Mouse (Mus musculus) small intestine, adult 2 months (tissue): ENCODE measurements around the gene Gm37240. TPM values are rescaled to one million over a fixed set of nuclear protein-coding genes. Genes with fewer than 3 reads are reported as not detected.

Experiments
- H3K27ac ChIP-seq: fragments of 200-500 bp; 2 replicates; pipeline ENCODE4 v1.5.1; 2012; ENCODE audit warnings: low read depth, low read length, control low read depth, inconsistent platforms; ENCODE audit not compliant: insufficient read depth
- H3K27me3 ChIP-seq: fragments of 200-500 bp; 2 replicates; pipeline ENCODE4 v1.6.1; 2012; ENCODE audit warnings: mild to moderate bottlenecking, moderate library complexity, low read length, inconsistent platforms; ENCODE audit not compliant: control insufficient read depth, insufficient read depth
- H3K36me3 ChIP-seq: fragments of 200-500 bp; 2 replicates; pipeline ENCODE4 v1.6.1; 2012; ENCODE audit warnings: mild to moderate bottlenecking, low read length, control low read depth, inconsistent platforms; ENCODE audit not compliant: control insufficient read depth, insufficient read depth
- H3K4me1 ChIP-seq: fragments of 200-500 bp; 2 replicates; pipeline ENCODE4 v1.6.1; 2012; ENCODE audit warnings: low read length, inconsistent platforms, mixed read lengths; ENCODE audit not compliant: control insufficient read depth, insufficient read depth, insufficient read length
- H3K4me3 ChIP-seq: fragments of 200-500 bp; 2 replicates; pipeline ENCODE4 v1.5.1; 2012; ENCODE audit warnings: low read depth, mild to moderate bottlenecking, control low read depth, inconsistent platforms, low read length, moderate library complexity
- CTCF ChIP-seq: fragments of 200-500 bp; IDR thresholded peaks from 2 replicates; pipeline ENCODE4 v1.5.1; 2012; ENCODE audit warnings: low read depth, mild to moderate bottlenecking, control low read depth, inconsistent platforms, low read length, moderate library complexity, mixed read lengths; ENCODE audit not compliant: insufficient replicate concordance, insufficient read length; ENCODE audit errors: extremely low read depth
- POLR2A ChIP-seq: fragments of 200-500 bp; IDR thresholded peaks from 2 replicates; pipeline ENCODE4 v1.6.1; 2012; ENCODE audit warnings: low read depth, mild to moderate bottlenecking, control low read depth, inconsistent platforms, low read length, moderate library complexity
- WGBS: fragments of 180-500 bp; shearing (Covaris S2); methylation state at CpG from one replicate; pipeline ENCODE4 v1.1.7; 2018; 5-methylcytosine and 5-hydroxymethylcytosine counted together
- polyA plus RNA-seq: library from polyadenylated mRNA; depleted of rRNA; stranded (reverse); fragments of >200 nt; gene quantifications from 2 replicates; pipeline ENCODE4 v1.2.3, GENCODE M21; 2012

The Gm37240 gene
- polyA plus RNA-seq, 1 experiment = 58.2 TPM

DNA sequence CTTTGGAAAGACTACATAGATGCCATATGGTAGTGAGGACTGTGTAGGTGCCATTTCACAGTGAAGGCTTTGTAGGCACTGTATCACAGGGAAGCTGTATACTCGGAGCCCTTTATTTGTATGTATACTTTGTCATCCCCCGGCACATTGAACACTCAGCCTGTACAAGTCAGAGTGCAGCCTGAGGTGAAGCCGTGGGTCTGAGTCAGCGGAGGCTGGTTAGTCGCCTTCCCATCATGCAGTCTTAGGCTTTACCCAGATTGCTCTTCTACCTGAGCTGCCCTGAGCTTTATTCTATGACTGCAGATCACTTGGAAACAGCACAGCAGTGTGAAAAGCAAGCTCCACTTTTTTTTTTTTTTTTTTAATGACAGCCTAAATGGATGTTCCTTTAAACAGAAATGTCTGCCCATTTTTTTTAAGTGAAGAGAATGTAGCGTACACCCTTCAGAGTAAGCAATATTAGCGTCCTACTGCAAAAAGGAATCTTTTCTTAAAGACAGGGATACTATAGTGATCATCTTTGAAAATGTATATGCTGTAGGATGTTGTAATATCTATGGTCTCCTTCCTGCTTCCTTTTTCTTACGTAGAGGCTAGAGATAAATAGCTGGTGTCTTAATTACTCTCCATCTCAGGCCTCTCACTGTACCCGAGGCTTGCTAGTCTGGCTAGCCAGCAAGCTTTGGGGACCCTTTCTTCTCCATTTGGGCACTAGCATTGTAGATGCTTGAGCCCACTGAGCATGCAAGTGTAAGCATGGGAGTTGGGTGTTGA lies 969.2 kb downstream of the Gm37240 start:
- Histone ChIP-seq H3K27ac (no peak overlapping the region), H3K27me3 (no peaks in the 10 kb centered on the region), H3K4me1 (no peaks in the 10 kb centered on the region), H3K36me3 (no peaks in the 10 kb centered on the region), H3K4me3 (no peak overlapping the region)
- WGBS = 79% methylated on average over 9 of the region's 9 CpGs
- TF ChIP-seq POLR2A = no peak
- TF ChIP-seq CTCF = no peak

DNA sequence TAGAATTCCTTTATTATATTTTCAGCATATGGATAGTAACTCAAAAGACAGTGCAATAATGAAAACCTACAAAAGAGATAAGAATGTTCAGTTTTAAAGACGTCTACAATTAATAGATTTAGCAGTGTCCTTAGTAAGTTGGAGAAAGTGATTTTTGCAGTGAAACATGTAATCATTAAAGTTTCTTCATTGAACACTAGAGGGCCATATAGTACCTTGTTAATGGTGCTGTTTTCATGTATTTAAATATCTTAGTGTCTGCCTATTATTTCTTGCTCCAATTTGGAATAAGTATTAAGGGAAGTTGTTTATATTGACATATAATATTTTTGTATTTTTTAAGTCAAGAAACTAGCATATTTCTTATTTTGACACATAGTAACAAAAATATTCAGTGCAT lies 973.0 kb downstream of the Gm37240 start:
- Histone ChIP-seq H3K27ac (no peak overlapping the region), H3K4me1 (no peaks in the 10 kb centered on the region), H3K27me3 (no peaks in the 10 kb centered on the region), H3K4me3 (no peak overlapping the region), H3K36me3 (no peaks in the 10 kb centered on the region)
- TF ChIP-seq CTCF = no peak
- no peak for TF ChIP-seq POLR2A
- 42% methylated on average over 1 of the region's 1 CpGs for WGBS

DNA sequence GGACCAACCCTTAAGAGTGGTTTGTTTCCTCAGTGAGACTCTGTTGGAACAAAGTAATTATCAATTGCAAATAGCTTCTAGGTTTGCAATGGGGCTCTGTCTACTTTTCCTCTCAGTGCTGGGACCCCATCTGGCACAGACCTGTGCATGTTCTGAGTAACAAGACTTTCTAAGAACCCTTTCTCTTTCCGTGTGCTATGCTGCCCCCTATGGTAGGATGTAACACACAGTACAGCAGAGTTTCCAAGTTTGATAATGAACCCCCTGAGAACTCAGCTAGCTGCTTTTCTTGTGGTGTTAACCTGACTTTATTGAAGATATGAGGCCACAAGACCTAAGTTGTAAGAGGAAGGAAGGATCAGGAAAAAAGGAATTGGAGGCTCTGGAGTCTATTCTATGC lies 980.8 kb downstream of the Gm37240 start:
- WGBS = 42% methylated on average over 1 of the region's 1 CpGs
- 0 out of 2 replicates have a peak, but pooled peaks cover 5% of the 10 kb centered on the region for H3K36me3 ChIP-seq
- TF ChIP-seq CTCF = no peak
- no peak for TF ChIP-seq POLR2A

DNA sequence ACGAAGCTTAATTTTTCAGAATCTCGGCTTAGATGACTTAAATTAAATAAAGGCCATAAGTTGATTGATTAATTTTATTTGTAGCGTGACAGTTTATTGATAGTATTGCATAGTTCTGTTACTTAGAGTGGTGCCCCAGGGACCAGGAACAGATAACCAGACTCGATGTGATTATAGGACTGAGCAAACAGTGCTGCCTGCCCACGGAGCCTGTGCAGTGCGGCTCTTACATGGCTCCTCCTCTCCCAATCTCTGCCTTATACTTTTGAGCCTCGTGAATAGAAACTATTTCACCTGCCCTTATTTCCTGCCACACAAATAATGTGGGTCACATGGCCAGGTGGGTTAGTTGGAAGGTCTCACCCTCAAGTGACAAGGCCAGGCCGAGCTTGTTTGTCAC lies 989.4 kb downstream of the Gm37240 start:
- no peak overlapping the region for H3K27ac ChIP-seq
- H3K27me3 ChIP-seq = no peaks in the 10 kb centered on the region; the same call in 1 of the 2 replicates
- 0 out of 2 replicates have a peak, but pooled peaks cover 3% of the 10 kb centered on the region for H3K4me1 ChIP-seq
- TF ChIP-seq POLR2A (no peak), CTCF (no peak)
- WGBS = 71% methylated on average over 8 of the region's 8 CpGs
- H3K36me3 ChIP-seq = no peaks in the 10 kb centered on the region
- H3K4me3 ChIP-seq = no peak overlapping the region

More for the DNA sequence above, 980.8 kb downstream of the Gm37240 start:
- H3K4me3 ChIP-seq = no peak overlapping the region
- H3K27ac ChIP-seq = no peak overlapping the region
- no peaks in the 10 kb centered on the region for H3K27me3 ChIP-seq
- H3K4me1 ChIP-seq = 0 out of 2 replicates have a peak, but pooled peaks cover 3% of the 10 kb centered on the region

DNA sequence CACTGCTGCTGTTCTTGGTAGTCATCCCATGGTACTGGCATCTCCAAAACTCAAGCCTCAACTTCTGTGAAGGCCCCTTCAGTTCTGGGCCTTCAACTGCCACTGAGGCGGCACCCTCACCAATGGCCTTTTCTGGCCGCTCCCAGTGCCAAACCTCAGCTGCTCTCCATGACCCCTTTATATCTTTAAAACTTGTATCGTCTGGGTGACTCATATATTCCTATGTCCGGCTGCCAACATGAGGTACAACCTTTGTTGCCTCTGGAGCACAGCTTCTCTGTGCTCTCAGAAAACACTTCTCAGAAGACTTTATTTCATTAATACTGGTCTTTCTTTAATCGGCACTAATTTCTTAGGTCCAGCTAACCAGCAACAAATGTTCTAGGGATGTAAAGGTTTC lies 996.3 kb downstream of the Gm37240 start:
- H3K27ac ChIP-seq = no peak overlapping the region
- H3K36me3 ChIP-seq = 0 out of 2 replicates have a peak, but pooled peaks cover 1% of the 10 kb centered on the region
- peaks cover 3% of the 10 kb centered on the region; the same call in 1 of the 2 replicates for H3K4me1 ChIP-seq
- WGBS = 89% methylated on average over 5 of the region's 5 CpGs
- TF ChIP-seq POLR2A = no peak
- TF ChIP-seq CTCF = no peak
- no peak overlapping the region for H3K4me3 ChIP-seq
- no peaks in the 10 kb centered on the region for H3K27me3 ChIP-seq

DNA sequence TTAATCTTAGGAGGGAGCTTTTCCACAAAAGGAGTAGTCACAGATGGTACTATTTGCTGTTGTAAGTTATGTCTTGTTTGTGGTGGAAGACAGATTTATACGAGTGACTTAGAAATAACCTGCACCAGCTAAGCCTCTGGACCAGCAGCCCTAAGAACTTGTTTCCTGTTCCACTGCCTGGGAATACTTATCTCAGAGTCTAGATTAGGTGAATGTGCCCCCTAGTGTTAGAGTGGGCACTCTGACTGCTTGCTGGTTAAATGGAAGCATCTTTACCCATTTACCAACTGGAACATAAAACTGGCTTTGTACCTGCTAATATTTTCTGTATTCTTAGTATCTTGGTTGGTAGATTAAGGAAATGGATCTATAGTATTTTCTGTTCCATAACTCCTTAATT lies 997.7 kb downstream of the Gm37240 start:
- WGBS = 33% methylated on average over 1 of the region's 1 CpGs
- 0 out of 2 replicates have a peak, but pooled peaks cover 1% of the 10 kb centered on the region for H3K36me3 ChIP-seq
- no peaks in the 10 kb centered on the region for H3K27me3 ChIP-seq
- no peak for TF ChIP-seq POLR2A
- TF ChIP-seq CTCF = no peak
- H3K4me1 ChIP-seq = peaks cover 3% of the 10 kb centered on the region; the same call in 1 of the 2 replicates
- H3K4me3 ChIP-seq = no peak overlapping the region
- H3K27ac ChIP-seq = no peak overlapping the region

DNA sequence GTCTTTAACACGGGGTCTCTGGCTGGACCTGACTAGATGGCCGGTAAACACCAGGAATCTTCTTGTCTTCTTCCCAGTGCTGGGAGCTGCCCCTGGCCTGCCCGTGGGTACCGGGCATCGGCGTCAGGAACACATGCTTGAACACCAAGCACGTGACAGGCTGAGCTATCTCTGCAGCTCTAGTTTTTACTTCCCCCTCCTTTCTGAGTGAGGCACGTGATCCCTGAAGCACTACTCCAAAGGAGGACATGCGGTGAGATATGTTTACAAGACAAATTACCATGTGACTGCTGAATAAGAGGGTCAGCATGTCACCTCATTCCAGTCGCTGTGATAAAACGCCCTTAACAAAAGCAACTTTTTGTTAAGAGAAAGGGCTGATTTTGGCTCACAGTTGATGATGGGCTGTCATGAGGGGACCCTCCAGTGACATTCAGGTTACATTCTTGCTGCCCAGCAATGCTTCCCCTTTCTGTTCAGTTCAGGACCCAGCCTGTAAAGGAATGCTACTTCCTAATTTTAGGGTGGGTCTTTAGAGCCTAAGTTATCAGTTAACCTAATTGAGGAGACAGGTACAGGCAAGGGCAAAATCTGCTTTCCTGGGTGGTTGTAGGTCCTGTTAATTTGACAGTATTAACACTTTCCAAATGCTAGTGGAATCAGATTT lies 1003.4 kb downstream of the Gm37240 start:
- Histone ChIP-seq H3K27ac (no peak overlapping the region), H3K27me3 (no peaks in the 10 kb centered on the region), H3K36me3 (0 out of 2 replicates have a peak, but pooled peaks cover 1% of the 10 kb centered on the region), H3K4me1 (no peaks in the 10 kb centered on the region; the same call in 1 of the 2 replicates), H3K4me3 (no peak overlapping the region)
- TF ChIP-seq CTCF = no peak
- no peak for TF ChIP-seq POLR2A
- 68% methylated on average over 11 of the region's 11 CpGs for WGBS
